Mouse (Mus musculus): ENCODE data around the gene Serpinh1. TPM values are rescaled to one million over a fixed set of nuclear protein-coding genes. Genes with fewer than 3 reads are reported as not detected.

The Serpinh1 gene
- 291 and 364 TPM in 2 replicates for total RNA-seq (2021)
- long read RNA-seq, experiment 1, transcript Serpinh1-202 (5 exons, 2,274 nt): minor isoform, 6 of 437 reads
- long read RNA-seq, experiment 1, transcript Serpinh1-203 (6 exons, 2,128 nt): minor isoform, 8 of 437 reads
- long read RNA-seq, experiment 1, transcript Serpinh1-201 (5 exons, 2,215 nt): major isoform, 342 of 437 reads
- long read RNA-seq, experiment 1, partial matches to known transcripts: 13 of 437 reads
- long read RNA-seq, experiment 1, other reads (novel, unspliced or antisense): 66 of 437 reads
- long read RNA-seq, experiment 2, transcript Serpinh1-203 (6 exons, 2,128 nt): minor isoform, 6 of 435 reads
- long read RNA-seq, experiment 2, transcript Serpinh1-201 (5 exons, 2,215 nt): major isoform, 307 of 435 reads
- long read RNA-seq, experiment 2, partial matches to known transcripts: 22 of 435 reads
- long read RNA-seq, experiment 2, other reads (novel, unspliced or antisense): 96 of 435 reads

GRCm38 (mm10) chr7:99352526-99353400 is at the start of gene Serpinh1:
Gene Serpinh1, minus strand, starts transcription at chr7:99353239.
- peak; percentile 93 for DNase-seq

GRCm38 (mm10) chr7:99402477-99402876 is 49.4 kb upstream of the Serpinh1 start:
- DNase-seq: peak; percentile 54

GRCm38 (mm10) chr7:99401373-99401772 is 48.3 kb upstream of the Serpinh1 start:
- DNase-seq: no peak

GRCm38 (mm10) chr7:99396994-99397659 is 44.1 kb upstream of the Serpinh1 start:
- no peak for DNase-seq

- peak; percentile 56 for DNase-seq
Measured at GRCm38 (mm10) chr7:99395908-99396616, 43.0 kb upstream of the Serpinh1 start.

GRCm38 (mm10) chr7:99395385-99395784 is 42.3 kb upstream of the Serpinh1 start:
- no peak for DNase-seq

GRCm38 (mm10) chr7:99393711-99394325 is 40.8 kb upstream of the Serpinh1 start:
- no peak for DNase-seq

GRCm38 (mm10) chr7:99392696-99393095 is 39.7 kb upstream of the Serpinh1 start:
- DNase-seq: no peak

GRCm38 (mm10) chr7:99390559-99390958 is 37.5 kb upstream of the Serpinh1 start:
- no peak for DNase-seq

- DNase-seq: no peak
Measured at GRCm38 (mm10) chr7:99387356-99387755, 34.3 kb upstream of the Serpinh1 start.

GRCm38 (mm10) chr7:99386811-99387210 is 33.8 kb upstream of the Serpinh1 start:
- DNase-seq: no peak

GRCm38 (mm10) chr7:99386030-99386429 is 33.0 kb upstream of the Serpinh1 start:
- DNase-seq: peak; percentile 71

- peak; percentile 49 for DNase-seq
Measured at GRCm38 (mm10) chr7:99384101-99384611, 31.1 kb upstream of the Serpinh1 start.

- peak; percentile 56 for DNase-seq
Measured at GRCm38 (mm10) chr7:99383246-99383645, 30.2 kb upstream of the Serpinh1 start.

- DNase-seq: peak; percentile 38
Measured at GRCm38 (mm10) chr7:99382088-99383000, 29.3 kb upstream of the Serpinh1 start.

- peak; percentile 100 for DNase-seq
Measured at GRCm38 (mm10) chr7:99381214-99382087, 28.4 kb upstream of the Serpinh1 start, which contains the start of gene Gdpd5. Gene Gdpd5, plus strand, starts transcription at chr7:99381414.

GRCm38 (mm10) chr7:99380491-99381213 is 27.6 kb upstream of the Serpinh1 start:
- peak; percentile 44 for DNase-seq

GRCm38 (mm10) chr7:99378870-99379269 is 25.8 kb upstream of the Serpinh1 start:
- no peak for DNase-seq
